Mouse (Mus musculus) lung, postnatal 36 days (tissue): ENCODE measurements around the gene Csnk1g1.

Experiments used
- DNase-seq: peaks from one replicate; pipeline ENCODE4 v3.0.0; 2022; ENCODE audit warnings: mixed read lengths

Gene Csnk1g1

GRCm38 (mm10) chr9:65908394-65909300 is at the start of gene Csnk1g1, which contains the start of gene Trip4:
Gene Csnk1g1 (plus strand): TSS chr9:65908924.
Gene Trip4 (minus strand): TSS chr9:65908794.
- peak; percentile 99 for DNase-seq

- DNase-seq: no peak
Measured at GRCm38 (mm10) chr9:65859656-65860055, 49.1 kb upstream of the Csnk1g1 start.

- DNase-seq: peak; percentile 93
Measured at GRCm38 (mm10) chr9:65884564-65885315, 24.0 kb upstream of the Csnk1g1 start.

DNA sequence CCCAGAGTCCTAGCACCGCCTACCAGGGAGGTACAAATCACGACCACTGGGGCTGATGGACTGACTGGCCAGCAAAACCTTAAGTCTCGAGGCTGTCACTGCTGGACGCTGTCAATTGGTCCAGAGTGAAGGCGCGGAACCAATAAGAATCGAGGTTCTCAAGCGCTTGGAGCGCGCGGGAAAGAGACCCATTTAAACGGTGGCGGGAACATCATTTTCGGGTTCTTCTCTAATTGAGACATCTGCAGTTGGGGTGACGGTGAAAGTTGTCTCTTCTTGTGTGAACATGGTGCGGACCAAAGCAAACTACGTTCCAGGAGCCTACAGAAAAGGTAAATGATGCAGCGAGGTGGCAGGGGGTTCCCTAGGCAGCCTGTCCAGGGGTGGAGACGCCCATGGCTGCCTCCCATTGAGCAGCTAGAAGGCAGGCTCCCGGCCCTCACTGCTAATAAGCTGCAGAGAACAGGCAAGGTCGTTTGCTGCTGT is 18.5 kb upstream of the Csnk1g1 start, which contains the start of gene Pclaf:
Gene Pclaf (plus strand): TSS at position 95 of the 486 bp plus-strand sequence.
- DNase-seq: peak; percentile 84

DNA sequence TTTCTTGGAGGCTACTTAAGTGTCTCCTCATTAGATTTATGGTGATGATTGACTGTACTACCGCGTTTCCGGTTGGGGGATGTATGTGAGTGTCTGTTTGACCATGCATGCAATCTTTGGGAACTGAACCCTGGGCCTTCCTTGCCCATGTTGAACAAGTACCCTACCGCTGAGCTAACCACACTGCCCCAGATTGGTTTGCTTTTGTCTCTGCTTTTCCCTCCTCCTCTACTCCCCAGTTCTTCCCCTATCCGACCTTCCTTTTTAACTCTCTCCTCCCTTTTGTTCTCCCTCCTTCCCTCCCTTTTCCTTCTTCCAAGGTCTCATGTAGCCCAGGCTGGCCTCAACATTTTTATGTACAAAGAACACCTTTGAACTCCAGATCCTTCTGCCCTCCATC is 17.6 kb upstream of the Csnk1g1 start:
- DNase-seq: no peak

- DNase-seq: no peak
Measured at GRCm38 (mm10) chr9:65896977-65897376, 11.7 kb upstream of the Csnk1g1 start.

GRCm38 (mm10) chr9:65902879-65903278 is 5.8 kb upstream of the Csnk1g1 start:
- no peak for DNase-seq

DNA sequence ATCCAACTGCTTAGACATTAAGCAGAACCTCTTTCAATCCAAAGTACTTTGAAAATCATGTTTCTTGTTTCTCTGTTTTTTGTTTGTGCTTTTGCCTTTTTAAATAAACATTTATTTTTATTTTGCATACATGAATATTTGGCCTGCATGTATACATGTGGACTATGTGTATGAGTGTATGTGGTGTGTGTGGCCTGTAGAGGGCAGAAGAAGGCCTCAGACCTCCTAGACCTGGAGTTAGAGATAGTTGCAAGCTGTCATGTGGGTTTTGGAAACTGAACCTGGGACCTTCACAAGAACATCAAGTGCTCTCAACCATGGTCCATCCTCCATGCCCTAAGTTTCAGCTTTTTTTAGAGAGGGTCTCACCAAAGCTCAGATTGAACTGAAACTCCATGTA is 5.3 kb upstream of the Csnk1g1 start:
- peak; percentile 5 for DNase-seq

DNA sequence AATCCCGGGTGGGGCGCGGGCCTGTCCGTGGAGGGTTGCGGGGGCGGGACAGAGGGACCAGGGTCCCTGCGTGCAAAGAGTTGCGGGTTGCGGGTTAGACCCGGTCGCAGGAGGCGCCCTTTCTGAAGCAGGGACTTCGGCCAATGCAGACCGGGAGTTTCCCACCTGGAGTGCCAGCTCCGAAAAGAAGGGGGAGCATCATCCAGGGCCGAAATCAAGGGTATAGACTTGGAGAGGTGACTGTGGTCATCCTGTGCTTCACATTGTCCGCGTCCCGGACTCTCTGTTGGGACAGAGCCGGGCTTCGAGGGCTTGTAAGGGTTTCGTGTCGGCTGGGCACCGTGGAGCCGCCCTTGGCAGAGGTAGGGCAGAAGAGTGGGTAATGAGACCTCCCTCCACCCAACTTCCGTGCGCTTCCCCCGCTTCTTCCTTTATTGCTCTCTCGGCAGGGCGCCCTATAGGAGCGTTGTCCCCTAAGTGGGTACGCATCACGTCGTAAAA is 627 bp downstream of the Csnk1g1 start:
- peak; percentile 61 for DNase-seq

DNA sequence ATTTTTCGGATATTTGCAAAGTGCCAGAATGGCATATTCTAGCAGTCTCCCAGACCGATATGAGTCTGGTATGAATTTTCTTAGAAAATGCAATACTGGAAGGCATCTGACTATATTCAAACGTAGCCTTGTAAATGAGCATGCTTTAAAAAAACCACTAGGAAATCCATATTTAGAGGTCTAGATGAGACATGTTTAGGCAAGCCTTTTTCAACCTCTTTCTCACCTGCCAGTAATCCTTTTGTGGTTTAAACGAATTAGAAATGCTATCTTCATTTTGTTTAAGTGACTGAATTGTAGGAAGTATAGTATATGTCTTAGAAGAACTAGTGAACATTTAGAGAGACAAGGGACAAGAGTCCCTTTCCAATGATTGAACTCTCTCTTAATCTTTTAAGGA is 1.1 kb downstream of the Csnk1g1 start:
- DNase-seq: no peak

DNA sequence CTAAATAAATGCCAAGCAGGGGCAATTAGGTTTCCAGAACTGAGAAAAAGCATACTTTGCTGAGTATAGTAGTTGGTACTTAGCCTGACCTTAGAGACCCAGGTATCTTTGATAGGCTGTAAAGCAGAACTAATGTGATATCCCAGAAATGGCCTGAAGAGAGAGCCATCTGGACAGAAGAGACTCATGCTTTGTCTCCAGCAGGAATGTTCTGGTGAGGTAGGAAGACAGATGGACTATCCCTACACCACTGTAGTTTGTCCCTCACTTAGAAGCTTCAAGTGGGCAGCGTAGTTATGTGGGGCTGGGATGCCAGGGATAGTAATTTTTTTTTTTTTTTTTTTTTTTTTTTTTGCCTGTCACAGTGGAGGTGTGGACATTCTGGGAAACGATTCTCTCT is 5.3 kb downstream of the Csnk1g1 start:
- DNase-seq: no peak

DNA sequence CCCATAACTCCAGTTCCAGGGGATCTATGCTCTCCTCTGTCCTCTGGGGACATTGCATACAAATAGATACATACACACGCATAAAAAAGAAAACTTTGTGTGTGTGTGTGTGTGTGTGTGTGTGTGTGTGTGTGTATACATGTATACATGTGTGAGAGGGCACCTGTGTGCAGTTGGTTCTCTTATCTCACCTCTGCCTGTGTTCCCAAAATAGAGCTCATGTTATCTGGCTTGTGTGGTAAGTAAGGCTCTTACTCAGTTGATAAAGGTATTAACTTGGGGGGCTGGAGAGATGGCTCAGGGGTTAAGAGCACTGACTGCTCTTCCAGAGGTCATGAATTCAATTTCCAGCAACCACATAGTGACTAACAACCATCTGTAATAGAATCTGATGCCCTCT is 8.3 kb downstream of the Csnk1g1 start:
- no peak for DNase-seq

GRCm38 (mm10) chr9:65928456-65928855 is 19.7 kb downstream of the Csnk1g1 start:
- no peak for DNase-seq

- no peak for DNase-seq
Measured at GRCm38 (mm10) chr9:65929826-65930225, 21.1 kb downstream of the Csnk1g1 start.

DNA sequence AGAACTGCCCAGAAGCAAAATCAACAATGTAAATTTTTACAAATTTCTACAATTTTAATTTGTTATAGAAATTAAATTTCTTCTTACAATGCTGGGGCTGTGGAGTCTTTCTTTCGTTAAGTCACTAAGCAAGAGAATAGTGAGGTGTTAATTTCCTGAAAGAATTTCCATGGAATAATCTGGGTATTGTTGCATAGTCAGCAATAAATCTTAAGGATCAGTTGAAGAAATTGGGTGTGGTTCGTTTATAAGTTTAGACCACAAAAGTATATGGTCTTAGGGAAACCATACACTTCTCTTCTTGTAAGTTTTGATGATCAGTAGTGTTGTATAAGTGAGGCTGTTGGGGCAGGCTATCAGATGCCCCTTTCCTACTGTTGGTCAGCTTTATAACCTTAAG is 28.8 kb downstream of the Csnk1g1 start:
- no peak for DNase-seq

- DNase-seq: no peak
Measured at GRCm38 (mm10) chr9:65951082-65951587, 42.4 kb downstream of the Csnk1g1 start.

DNA sequence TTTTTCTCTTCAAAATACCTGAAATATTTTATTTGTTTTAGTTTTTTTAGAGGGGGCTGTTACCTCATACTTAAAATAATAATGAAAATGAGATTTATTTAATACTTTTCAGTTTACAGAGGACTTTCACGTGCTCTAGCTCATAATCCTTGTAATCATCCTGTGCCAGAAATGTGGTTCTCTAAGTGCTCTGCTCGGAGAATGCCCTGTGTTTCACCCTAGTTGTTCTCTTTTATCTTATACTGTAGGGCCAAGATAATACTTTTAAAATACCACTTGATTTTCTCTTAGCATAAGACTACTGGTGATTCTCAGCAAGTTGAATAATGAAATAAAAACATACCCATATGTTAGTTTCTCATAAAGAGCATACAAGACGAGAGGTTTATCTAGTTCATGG is 61.3 kb downstream of the Csnk1g1 start:
- no peak for DNase-seq

DNA sequence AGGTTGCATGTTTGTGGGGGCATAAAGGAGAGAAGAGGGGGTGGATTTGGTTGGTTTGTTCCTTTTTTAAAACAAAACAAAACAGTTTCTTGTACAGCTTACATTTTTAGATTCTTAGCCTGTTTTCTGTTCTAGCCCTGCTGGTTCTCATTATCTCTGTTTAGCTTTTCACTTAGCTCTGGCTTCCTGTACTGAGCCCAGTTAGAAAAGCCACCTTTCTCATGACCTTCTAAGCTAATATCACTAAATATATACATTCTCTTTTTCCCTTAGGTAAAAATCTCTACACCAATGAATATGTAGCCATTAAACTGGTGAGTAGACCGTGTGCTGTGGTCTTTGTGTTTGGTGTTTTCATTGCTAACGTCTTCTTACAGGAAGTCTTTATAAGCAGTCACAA is 64.5 kb downstream of the Csnk1g1 start:
- DNase-seq: no peak

DNA sequence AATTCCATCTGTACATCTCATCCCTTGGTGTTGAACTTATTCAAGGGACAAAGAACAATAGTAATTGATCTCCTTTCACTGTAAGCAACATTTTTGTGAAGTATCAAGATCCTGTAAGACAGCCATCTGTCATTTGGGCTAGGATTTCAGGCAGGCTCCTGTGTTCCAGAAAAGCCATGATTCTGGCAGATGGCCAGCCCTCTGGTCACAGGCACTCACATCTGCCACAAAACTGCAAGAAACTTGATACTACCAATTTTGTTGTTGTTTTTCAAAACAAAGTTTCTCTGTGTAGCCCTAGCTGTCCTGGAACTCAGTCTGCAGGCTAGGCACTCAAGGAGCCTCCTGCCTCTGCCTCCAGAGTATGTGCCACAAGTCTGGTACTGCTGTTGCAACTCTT is 67.2 kb downstream of the Csnk1g1 start:
- DNase-seq: peak; percentile 13

DNA sequence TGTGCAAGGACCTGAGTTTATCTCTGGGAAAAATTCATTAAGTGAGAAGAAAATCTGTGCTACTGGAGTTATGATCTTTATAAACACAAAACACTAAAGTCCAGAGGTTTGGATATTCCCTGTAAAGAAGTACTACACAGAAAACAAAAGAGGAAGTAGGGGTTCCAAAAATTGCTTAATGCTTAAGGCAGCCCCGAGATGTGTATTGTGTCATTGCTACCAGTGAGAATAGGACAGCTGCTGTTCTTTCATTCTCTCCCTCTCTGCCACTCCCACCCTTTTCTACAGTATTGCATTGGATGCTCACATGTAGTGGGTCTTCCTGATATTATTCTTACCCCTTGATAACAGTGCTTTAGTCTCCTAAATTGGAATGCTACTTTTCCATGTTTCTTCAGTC is 74.1 kb downstream of the Csnk1g1 start:
- DNase-seq: no peak

DNA sequence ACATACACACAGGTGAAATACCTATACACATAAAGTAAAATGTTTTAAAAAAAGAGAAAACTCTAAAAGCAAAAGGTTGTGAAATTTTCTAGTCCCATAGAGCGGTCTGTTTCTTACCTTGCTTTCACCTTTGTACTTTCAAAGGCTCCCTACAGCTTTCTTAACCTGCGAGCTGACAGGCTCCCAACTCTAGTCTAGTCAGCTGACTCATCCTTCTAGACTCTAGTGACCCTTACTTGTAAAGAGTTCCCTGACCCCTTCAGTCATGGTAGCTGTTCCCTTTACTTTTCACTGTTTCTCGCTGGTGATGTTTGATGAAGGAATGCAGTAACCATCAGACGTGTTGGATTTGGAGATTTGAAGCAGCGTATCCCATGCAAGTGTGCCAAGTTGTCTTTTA is 78.3 kb downstream of the Csnk1g1 start:
- DNase-seq: no peak

GRCm38 (mm10) chr9:65995603-65996376 is 87.1 kb downstream of the Csnk1g1 start:
- no peak for DNase-seq
